Mouse (Mus musculus): ENCODE data around the gene Camkmt. TPM values are rescaled to one million over a fixed set of nuclear protein-coding genes. Genes with fewer than 3 reads are reported as not detected.
A peak's percentile ranks its signal among the peaks of the same experiment; 100 is the strongest.

The Camkmt gene
- polyA plus RNA-seq, 1 experiment, result 2.5 TPM

DNA sequence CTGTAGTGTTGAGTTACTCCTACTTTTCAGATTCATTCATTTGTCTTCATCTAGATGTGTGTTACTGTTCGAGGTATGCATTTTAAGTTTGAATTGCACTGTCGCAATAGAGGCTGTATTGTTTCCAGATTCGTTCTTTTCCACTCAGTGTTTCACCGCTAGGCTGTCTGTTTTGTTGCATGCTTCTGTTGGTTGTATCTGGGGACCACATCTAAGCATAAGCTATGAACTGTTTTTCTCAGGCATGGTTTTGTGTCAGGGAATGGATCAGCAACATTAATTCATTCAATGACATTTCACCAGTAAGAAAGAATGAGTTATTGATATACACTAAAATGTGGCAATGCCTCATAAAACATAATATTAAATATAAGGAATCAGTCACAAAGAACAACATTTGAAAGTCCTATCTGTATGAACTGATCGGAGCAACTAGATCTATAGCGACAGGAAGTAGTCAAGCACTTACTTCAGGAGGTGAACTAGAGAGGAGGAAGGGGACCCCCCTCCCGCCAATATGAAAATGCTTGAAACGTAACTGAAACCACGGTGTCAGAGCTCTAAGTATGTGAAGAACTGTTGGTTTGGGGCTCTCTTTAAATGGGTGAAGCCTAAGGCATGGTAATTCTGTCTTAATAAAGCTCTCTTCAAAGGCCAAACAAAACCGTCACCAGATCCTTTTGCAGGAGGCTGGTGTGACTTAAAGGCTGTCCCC is 80.3 kb downstream of the Camkmt start:
- no peak for DNase-seq (ENCODE audit: low read depth)

DNA sequence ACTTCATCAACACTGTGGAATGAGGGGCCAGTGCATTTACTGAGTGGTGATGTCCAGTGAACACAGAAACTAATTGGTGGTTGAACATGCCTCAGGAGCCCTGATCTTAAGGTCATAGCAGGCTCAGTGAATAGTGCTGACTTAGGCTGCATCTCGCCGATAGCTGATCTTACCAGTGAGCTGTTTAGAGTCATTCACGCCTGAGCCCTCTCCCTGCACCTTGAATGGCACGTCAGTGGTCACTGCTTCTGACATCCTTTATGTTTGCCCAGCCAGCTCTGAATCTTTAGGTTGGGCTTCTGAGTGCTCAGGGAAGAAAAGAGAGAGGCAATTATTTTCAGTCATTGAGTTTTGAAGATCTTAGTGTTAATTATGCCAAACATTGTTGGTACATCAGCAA is 81.6 kb downstream of the Camkmt start:
- no peak for DNase-seq (ENCODE audit: low read depth)

DNA sequence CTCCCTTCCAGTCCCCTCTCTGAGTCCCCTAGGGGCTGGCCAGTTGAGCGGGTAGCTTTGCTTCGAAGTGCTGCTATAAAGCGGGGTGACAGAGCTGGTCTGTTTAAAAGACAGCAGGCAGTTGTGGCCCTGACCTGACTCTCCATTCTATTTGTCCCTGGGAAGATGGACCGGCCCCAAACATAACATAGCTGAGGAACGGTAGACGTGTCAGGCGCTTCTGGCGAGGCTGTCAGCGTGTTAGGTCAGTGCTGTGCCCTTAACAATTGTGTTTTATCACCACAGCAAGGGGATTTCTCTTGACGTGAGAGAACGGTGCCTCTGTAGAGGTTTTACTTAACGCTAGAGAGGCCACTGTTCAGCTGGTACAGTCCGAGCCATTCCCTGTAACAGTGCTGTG is 86.9 kb downstream of the Camkmt start:
- DNase-seq (ENCODE audit: low read depth), result no peak

- DNase-seq (ENCODE audit: low read depth), result no peak
These were observed 90.2 kb downstream of the Camkmt start for GRCm38 (mm10) chr17:85180471-85181060.

DNA sequence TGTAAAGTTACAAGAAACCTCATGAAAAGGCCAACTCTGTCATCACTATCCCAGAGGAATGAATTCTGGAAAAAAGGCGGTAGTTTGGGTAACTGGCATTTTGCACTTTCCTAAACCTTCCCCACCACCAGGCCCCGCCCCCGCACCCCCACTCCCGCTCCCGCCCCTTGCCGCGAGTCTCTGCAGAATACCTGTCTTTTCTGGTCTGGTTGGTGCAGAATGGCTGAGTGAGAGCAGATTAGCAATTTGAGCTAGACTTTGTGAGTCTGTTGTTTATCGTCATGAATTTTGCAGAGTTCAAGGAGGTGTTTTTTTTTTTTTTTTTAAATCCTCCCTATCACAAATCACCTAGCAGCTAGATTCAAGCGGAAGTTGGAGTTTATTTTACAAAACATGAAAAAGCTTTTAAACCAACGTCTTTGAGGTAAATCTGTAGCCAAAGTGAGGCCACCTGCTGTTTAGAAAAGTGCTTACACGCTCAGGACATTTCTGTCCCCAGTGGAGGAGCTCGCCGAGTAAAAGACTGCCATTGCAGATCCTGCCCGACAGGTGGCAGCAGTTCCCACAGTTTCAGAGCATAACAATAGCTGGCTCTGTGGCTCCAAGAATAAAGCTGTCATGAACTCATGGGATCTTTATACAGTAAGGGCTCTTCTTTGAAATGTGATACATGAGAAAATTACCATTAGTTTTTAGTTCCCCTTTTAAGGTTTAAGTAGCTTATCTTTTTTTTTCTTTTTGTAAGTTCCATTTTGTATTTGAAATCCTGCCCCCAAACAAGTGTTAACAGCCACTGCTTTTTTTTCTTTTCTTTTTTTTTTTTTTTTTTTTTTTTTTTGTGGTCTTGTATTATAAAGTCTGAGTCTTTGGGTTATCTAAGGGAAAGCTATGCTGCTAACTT is 99.1 kb downstream of the Camkmt start:
- peak; percentile 24 for DNase-seq (ENCODE audit: low read depth)

DNA sequence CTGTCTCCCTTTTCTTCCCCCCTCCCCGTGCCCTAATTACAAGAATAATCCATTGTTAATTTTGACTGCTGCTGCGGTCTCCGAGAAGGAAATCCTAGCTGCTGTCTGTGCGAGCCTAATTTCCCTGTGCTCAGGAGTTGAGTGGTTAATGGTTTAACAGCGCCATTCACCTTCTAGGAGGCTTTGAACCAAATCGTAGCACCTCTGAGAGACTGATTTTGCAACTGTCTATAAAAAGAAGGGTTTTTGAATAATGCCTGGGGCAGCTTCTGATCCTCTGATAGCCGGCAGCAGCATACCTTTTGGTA is 99.7 kb downstream of the Camkmt start:
- no peak for DNase-seq (ENCODE audit: low read depth)

DNA sequence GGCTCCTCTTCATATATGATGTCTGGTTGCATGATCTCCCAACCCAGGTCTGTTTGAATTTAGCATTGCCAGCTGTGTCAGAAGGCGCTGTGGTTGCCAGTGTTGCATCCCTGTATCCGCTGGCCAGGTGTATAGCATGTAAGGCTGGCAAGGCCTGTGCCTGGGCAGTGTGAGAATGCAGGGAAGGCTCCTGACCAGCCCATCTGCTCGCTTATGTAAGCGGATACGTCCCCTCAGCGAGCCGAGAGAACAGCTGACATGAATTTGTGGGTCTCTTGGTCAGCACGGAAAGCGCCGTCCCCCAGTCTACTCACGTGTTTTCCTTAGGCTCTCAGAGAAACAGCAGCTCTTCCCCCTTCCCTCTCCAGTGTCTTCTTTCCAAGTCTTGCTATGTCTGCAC is 102.9 kb downstream of the Camkmt start:
- no peak for DNase-seq (ENCODE audit: low read depth)

GRCm38 (mm10) chr17:85198781-85199180 is 108.4 kb downstream of the Camkmt start:
- DNase-seq (ENCODE audit: low read depth), result no peak

GRCm38 (mm10) chr17:85199321-85199720 is 109.0 kb downstream of the Camkmt start:
- no peak for DNase-seq (ENCODE audit: low read depth)

- no peak for DNase-seq (ENCODE audit: low read depth)
These were observed 127.7 kb downstream of the Camkmt start for GRCm38 (mm10) chr17:85218054-85218453.

DNA sequence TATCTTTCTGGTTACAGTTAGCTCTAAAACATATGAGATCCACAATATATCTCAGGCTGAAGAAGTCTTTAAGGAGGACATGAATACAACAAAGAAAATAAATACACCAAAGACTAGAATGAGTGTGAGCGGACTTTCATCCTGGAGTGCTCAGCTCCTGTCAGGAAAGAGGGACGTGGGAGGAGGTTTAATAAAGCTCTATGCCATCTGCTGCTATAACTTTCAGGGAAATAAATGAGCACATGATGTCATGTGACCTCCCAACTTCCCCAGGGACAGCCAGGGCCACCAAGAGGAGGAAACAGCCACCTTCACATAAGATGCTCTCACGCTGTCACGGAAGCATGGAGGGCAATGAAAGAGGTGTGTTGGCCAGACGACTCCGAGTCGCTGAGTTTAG is 151.8 kb downstream of the Camkmt start:
- DNase-seq (ENCODE audit: low read depth), result no peak

DNA sequence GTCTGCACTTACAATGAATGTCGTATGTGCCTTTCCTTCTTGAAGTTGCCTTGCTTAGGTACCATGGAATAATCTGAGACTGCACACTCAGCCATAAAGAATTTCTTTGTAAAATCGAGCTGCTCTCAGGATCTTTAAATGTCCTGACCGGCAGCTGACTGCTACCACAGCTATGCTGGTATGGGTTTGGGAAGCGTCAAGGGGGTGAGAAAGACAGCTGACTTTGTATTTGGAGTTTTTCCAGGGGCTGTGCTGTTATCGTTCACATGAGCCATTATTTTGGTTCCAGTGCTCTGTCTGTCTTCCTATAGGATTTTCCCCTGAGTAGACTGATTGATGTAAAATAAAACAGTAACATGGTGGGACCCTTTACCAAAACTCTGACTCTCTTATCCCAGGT is 158.6 kb downstream of the Camkmt start:
- DNase-seq (ENCODE audit: low read depth), result no peak

GRCm38 (mm10) chr17:85249744-85250143 is 159.4 kb downstream of the Camkmt start:
- no peak for DNase-seq (ENCODE audit: low read depth)

- no peak for DNase-seq (ENCODE audit: low read depth)
These were observed 166.6 kb downstream of the Camkmt start for GRCm38 (mm10) chr17:85256930-85257329.

- no peak for DNase-seq (ENCODE audit: low read depth)
These were observed 167.0 kb downstream of the Camkmt start for GRCm38 (mm10) chr17:85257348-85257747.

DNA sequence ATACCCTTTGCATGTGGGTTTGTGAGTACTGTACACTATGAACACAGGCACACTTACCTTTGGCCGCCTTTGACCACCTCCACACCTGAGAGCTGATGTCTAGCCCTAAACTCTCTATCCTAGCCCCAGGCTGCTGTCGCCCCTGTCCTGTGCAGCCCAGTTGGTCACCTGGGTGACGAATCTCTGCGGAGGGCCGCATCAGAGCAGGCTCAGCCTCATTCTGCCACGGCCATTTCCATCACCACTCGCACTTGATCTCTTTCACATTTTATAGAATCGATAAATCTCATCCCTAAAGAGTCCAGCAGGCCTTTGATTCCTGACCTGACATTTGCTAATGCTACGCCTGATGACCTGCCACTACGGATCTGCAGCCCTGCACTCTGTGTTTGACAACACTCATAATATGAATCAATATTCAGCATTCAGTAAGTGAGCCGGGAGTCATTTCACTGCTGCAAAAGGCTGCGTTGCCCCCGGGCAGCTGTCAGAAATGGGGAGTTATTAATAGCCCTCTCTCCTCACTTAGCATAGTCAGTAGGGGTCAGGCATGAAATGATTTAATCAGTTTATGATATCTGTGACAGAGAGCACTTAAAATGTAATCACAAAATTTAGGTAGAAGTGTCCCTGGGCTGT is 168.5 kb downstream of the Camkmt start:
- no peak for DNase-seq (ENCODE audit: low read depth)

DNA sequence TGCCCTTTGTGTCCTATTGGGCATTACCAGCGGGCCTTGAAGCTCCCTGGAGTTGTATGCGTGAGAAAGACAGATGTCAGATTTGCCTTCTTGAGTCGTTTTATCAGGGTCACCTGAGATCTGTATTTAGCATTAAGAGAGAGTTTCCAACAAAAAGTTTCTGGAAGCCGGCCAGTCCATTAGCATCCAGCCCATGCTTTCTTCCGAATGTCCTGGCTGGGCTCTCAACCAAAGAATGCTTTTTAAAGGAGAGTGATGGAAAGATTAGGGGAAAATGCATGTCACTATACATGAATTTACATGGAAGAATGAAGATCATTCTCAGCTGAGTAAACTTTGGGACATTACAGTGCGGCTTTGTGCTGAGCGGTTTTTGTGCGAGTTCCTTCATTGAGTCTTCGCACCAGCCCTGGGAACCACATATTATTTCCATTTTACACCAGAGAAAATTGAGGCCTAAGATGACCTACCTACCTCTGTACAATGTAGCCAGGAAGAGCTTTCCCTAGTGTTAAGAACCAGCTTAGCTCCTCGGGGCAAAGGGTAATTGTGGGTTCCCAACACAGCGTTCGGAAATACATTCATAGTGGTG is 176.6 kb downstream of the Camkmt start:
- no peak for DNase-seq (ENCODE audit: low read depth)

GRCm38 (mm10) chr17:85271466-85272175 is 181.3 kb downstream of the Camkmt start:
- DNase-seq (ENCODE audit: low read depth), result no peak

DNA sequence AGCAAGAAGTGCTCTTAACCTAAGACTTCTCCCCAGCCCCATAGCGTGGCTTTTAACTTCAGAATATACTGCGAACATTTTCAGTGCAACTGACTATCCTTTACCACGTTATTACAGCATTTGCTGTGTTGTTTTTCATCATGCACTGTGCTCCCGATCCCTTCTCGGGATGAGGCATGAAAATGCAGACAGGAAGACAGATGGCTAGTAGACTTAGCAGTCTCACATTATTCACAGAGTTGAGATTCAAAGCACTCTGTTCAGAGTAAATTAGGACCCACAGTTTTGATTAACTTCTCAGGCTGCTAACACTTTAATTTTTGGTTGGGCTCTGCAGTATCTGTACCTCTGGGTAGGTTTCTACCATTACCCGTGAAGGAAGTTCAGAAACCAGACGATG is 189.4 kb downstream of the Camkmt start:
- no peak for DNase-seq (ENCODE audit: low read depth)

DNA sequence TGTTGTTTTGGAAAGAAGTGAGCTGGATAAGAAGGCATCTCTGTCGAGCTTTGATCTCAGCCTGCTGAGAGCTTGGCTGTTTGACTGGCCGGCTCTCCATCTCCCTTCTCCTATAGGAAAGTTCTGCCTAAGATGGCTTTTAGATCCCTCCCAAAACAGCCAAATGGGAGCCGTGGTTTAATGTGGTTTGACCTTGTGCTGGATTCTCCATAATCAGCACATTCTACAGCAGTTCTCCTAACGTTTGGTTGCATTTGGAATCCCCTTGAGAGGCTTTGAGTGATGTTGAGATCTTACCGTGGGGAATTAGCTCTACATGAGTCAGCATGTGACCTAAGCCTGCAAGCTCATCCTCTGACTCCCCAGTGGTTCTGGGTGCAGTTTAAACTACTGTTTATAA is 192.1 kb downstream of the Camkmt start:
- DNase-seq (ENCODE audit: low read depth), result no peak

DNA sequence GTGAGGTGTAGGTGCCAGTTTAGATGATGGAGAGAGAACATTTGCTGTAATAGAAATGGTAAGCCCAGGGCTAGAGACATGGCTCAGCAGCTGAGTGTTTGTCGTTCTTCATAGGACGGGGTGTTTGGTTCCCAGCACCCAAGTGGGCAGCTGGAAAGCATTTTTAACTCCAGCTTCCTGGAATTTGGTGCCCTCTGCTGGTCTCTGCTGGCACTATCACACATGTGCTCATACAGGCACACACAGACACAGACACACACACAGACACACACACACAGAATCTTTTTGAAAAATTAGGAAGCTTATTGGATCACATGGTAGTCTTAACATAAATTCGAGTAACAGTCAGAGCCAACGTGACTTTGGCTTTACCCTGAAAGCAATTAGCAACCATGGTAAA is 200.8 kb downstream of the Camkmt start:
- no peak for DNase-seq (ENCODE audit: low read depth)

Measured in gonadal fat pad, adult 2 months (tissue).